9 mouse cellular contexts compared by ENCODE assay signal in genomic region chr9:45411803-45412202, GRCm38 (mm10). TPM values are rescaled to one million over a fixed set of nuclear protein-coding genes. Genes with fewer than 3 reads are reported as not detected.
DNase-seq lines count a peak whose midpoint lies in the region; ATAC-seq and TF ChIP-seq lines count a peak whose summit lies in the region.
"Had no signal": no experiment of that assay in that cellular context is flagged by ENCODE, and none has a peak within 500 bp of the region (broad histone marks: within the 10 kb centered on the region; RNA-seq: fewer than 3 reads in every experiment).

No protein-coding gene starts in this region.

- H3K36me3 ChIP-seq in forebrain, embryonic 11.5 days (ENCODE audit: control insufficient read depth, insufficient read depth, low read length), result no peaks in the 10 kb centered on the region
- no peaks in the 10 kb centered on the region for H3K36me3 ChIP-seq in intestine, embryonic 15.5 days
- H3K36me3 ChIP-seq in lung, embryonic 16.5 days (ENCODE audit: control insufficient read depth, insufficient read depth, low read length), result no peaks in the 10 kb centered on the region

- H3K27ac ChIP-seq in bone marrow, adult 2 months (ENCODE audit: control insufficient read depth, insufficient read depth, low read depth, low read length, poor library complexity), result no peak overlapping the region
- H3K27ac ChIP-seq in forebrain, embryonic 11.5 days (ENCODE audit: low read depth, low read length), result no peak overlapping the region
- H3K27ac ChIP-seq in intestine, embryonic 15.5 days, result no peak overlapping the region
- no peak overlapping the region for H3K27ac ChIP-seq in lung, embryonic 16.5 days (ENCODE audit: low read length)

- no peak for TF ChIP-seq POLR2A in bone marrow, adult 2 months (IDR thresholded peaks at IDR 0.05; ENCODE audit: borderline replicate concordance, control insufficient read depth, low read depth, low read length)

- no peak overlapping the region for H3K9ac ChIP-seq in forebrain, embryonic 11.5 days (ENCODE audit: low read length)
- H3K9ac ChIP-seq in intestine, embryonic 15.5 days, result no peak overlapping the region
- no peak overlapping the region for H3K9ac ChIP-seq in lung, embryonic 16.5 days (ENCODE audit: low read length)

- ATAC-seq in forebrain, embryonic 11.5 days (replicated peaks; ENCODE audit: low FRiP score), result no peak; the same call in 1 of the 2 replicates
- ATAC-seq in intestine, embryonic 15.5 days, result peak; percentile 48
- ATAC-seq in lung, embryonic 16.5 days (ENCODE audit: low read depth), result 0 out of 2 replicates have a peak, but pooled peaks have one; percentile 30

- 9% methylated on average over 7 of the region's 7 CpGs for WGBS in bone marrow, adult 2 months
- WGBS in forebrain, embryonic 11.5 days, result 28% methylated on average over 7 of the region's 7 CpGs
- 18% methylated on average over 7 of the region's 7 CpGs for WGBS in intestine, embryonic 15.5 days
- 18% methylated on average over 7 of the region's 7 CpGs for WGBS in lung, embryonic 16.5 days

- H3K9me3 ChIP-seq in forebrain, embryonic 11.5 days (ENCODE audit: control insufficient read depth, low read length), result no peaks in the 10 kb centered on the region
- no peaks in the 10 kb centered on the region for H3K9me3 ChIP-seq in intestine, embryonic 15.5 days
- H3K9me3 ChIP-seq in lung, embryonic 16.5 days (ENCODE audit: control insufficient read depth, low read length), result no peaks in the 10 kb centered on the region

- DNase-seq in layer of hippocampus, adult 9-11 months, result peak; percentile 58
- no peak for DNase-seq in layer of hippocampus, postnatal 25 days (ENCODE audit: extremely low spot score in 1 of 2, low spot score in 1 of 2)
- DNase-seq in forebrain, embryonic 11.5 days (ENCODE audit: low spot score), result no peak
- peak; percentile 87 for DNase-seq in retina, embryonic 14.5 days (ENCODE audit: low spot score)
- DNase-seq in gastrocnemius, adult 18-20 months (ENCODE audit: low spot score), result no peak

- no peaks in the 10 kb centered on the region for H3K27me3 ChIP-seq in forebrain, embryonic 11.5 days (ENCODE audit: control insufficient read depth, insufficient read depth, low read length)
- H3K27me3 ChIP-seq in intestine, embryonic 15.5 days (replicated peaks), result no peaks in the 10 kb centered on the region; the same call in 1 of the 2 replicates
- H3K27me3 ChIP-seq in lung, embryonic 16.5 days (ENCODE audit: control insufficient read depth, insufficient read depth, low read depth, low read length), result no peaks in the 10 kb centered on the region

- H3K4me3 ChIP-seq in bone marrow, adult 2 months (replicated peaks; ENCODE audit: control insufficient read depth, low read depth, low read length), result no peak overlapping the region
- no peak overlapping the region for H3K4me3 ChIP-seq in forebrain, embryonic 11.5 days (ENCODE audit: low read depth, low read length)
- no peak overlapping the region for H3K4me3 ChIP-seq in intestine, embryonic 15.5 days (replicated peaks)
- H3K4me3 ChIP-seq in lung, embryonic 16.5 days (ENCODE audit: low read length), result no peak overlapping the region

- peak overlapping the region; percentile 33; the same call in 1 of the 2 replicates for H3K4me2 ChIP-seq in forebrain, embryonic 11.5 days (ENCODE audit: low read depth, low read length, severe bottlenecking)
- peak overlapping the region; percentile 43 for H3K4me2 ChIP-seq in intestine, embryonic 15.5 days (replicated peaks)
- peak overlapping the region; percentile 34 for H3K4me2 ChIP-seq in lung, embryonic 16.5 days (ENCODE audit: low read depth, low read length)

- H3K4me1 ChIP-seq in bone marrow, adult 2 months (ENCODE audit: control insufficient read depth, insufficient read depth, low read length), result no peaks in the 10 kb centered on the region; the same call in 1 of the 2 replicates
- H3K4me1 ChIP-seq in forebrain, embryonic 11.5 days (replicated peaks; ENCODE audit: control insufficient read depth, insufficient read depth, low read length), result peaks cover 2% of the 10 kb centered on the region; the same call in 1 of the 2 replicates
- peaks cover 5% of the 10 kb centered on the region; the same call in 1 of the 2 replicates for H3K4me1 ChIP-seq in intestine, embryonic 15.5 days (replicated peaks)
- 0 out of 2 replicates have a peak, but pooled peaks cover 4% of the 10 kb centered on the region for H3K4me1 ChIP-seq in lung, embryonic 16.5 days (replicated peaks; ENCODE audit: control insufficient read depth, insufficient read depth, low read length)

- TF ChIP-seq CTCF in bone marrow, adult 2 months (IDR thresholded peaks at IDR 0.05; ENCODE audit: control insufficient read depth, insufficient read depth, low read length), result peak; percentile 24; the same call in 1 of the 2 replicates

RNA-seq across cellular contexts. Expression of gene Fxyd2, which starts 12.3 kb away (rescaled TPM):
- 10 to 100 TPM in 1 of 2 experiments, 1 to 10 TPM in 1; 8.3 to 10.6 TPM for total RNA-seq in layer of hippocampus, postnatal 25 days (2021)
- 10.6 TPM in 1 of 2 replicates, not detected in the other for polyA plus RNA-seq in bone marrow, adult 2 months (2011; ENCODE audit: insufficient read depth, insufficient read length, low replicate concordance, missing spikeins)
- polyA plus RNA-seq in forebrain, embryonic 11.5 days (2014; fragmentation: Nextera tagmentation; extraction: Ambion mirVana), result 1.5 and 3.4 TPM in 2 replicates
- 2.6 and 3.0 TPM in 2 replicates for polyA plus RNA-seq in intestine, embryonic 15.5 days (2015; fragmentation: Nextera tagmentation; extraction: Ambion mirVana)
- polyA plus RNA-seq in lung, embryonic 16.5 days (2015; fragmentation: Nextera tagmentation; extraction: Ambion mirVana), result 2.3 and 2.5 TPM in 2 replicates
- 1 to 10 TPM; 2.4 to 3.8 TPM for total RNA-seq in gastrocnemius, adult 18-20 months (2021)

RNA-seq across cellular contexts. Expression of gene Dscaml1, which starts 14.6 kb away (rescaled TPM):
- total RNA-seq in layer of hippocampus, postnatal 25 days (2021), result 10 to 100 TPM; 74.4 to 96.5 TPM
- not detected in 2 replicates for polyA plus RNA-seq in bone marrow, adult 2 months (2011; ENCODE audit: insufficient read depth, insufficient read length, low replicate concordance, missing spikeins)
- polyA plus RNA-seq in forebrain, embryonic 11.5 days (2014; fragmentation: Nextera tagmentation; extraction: Ambion mirVana), result 3.4 and 5.4 TPM in 2 replicates
- polyA plus RNA-seq in intestine, embryonic 15.5 days (2015; fragmentation: Nextera tagmentation; extraction: Ambion mirVana), result 0.38 and 0.44 TPM in 2 replicates
- 0.18 and 0.24 TPM in 2 replicates for polyA plus RNA-seq in lung, embryonic 16.5 days (2015; fragmentation: Nextera tagmentation; extraction: Ambion mirVana)
- not detected for total RNA-seq in gastrocnemius, adult 18-20 months (2021)
- polyA plus RNA-seq: liver, embryonic 16.5 days had no signal

RNA-seq across cellular contexts. Expression of gene Fxyd6, which starts 41.8 kb away (rescaled TPM):
- 100 to 1,000 TPM in 1 of 2 experiments, 10 to 100 TPM in 1; 82.2 to 112 TPM for total RNA-seq in layer of hippocampus, postnatal 25 days (2021)
- 0.85 TPM in 1 of 2 replicates, not detected in the other for polyA plus RNA-seq in bone marrow, adult 2 months (2011; ENCODE audit: insufficient read depth, insufficient read length, low replicate concordance, missing spikeins)
- 122 and 124 TPM in 2 replicates for polyA plus RNA-seq in forebrain, embryonic 11.5 days (2014; fragmentation: Nextera tagmentation; extraction: Ambion mirVana)
- 76.5 and 77.2 TPM in 2 replicates for polyA plus RNA-seq in intestine, embryonic 15.5 days (2015; fragmentation: Nextera tagmentation; extraction: Ambion mirVana)
- 32.7 and 36.5 TPM in 2 replicates for polyA plus RNA-seq in lung, embryonic 16.5 days (2015; fragmentation: Nextera tagmentation; extraction: Ambion mirVana)
- 10 to 100 TPM; 55.0 to 93.3 TPM for total RNA-seq in gastrocnemius, adult 18-20 months (2021)

Comparison
In these comparisons a context has a peak if more than half of its experiments do, and no peak if none do; other contexts are left out.
1. DNase-seq: peak in layer of hippocampus, adult 9-11 months (single experiment) and retina, embryonic 14.5 days (single experiment); none in layer of hippocampus, postnatal 25 days (0 of 2), forebrain, embryonic 11.5 days (single experiment) and gastrocnemius, adult 18-20 months (single experiment).
2. RNA of gene Fxyd6, which starts 41.8 kb away (polyA plus RNA-seq): 122 to 124 TPM in forebrain, embryonic 11.5 days, 76.5 to 77.2 TPM in intestine, embryonic 15.5 days and 32.7 to 36.5 TPM in lung, embryonic 16.5 days; 0.85 TPM in bone marrow, adult 2 months; every median in the first group is over 10 times any median in the second.
3. Peak in every context shown above with its lines, with median percentiles within 50 percentile points of each other: H3K4me2 ChIP-seq.